Mouse (Mus musculus) cortical plate, adult 2 months (tissue): ENCODE results near the gene 2310039H08Rik.

ENCODE experiments used
- CTCF ChIP-seq: fragments of 200-500 bp; IDR thresholded peaks from 2 replicates; pipeline ENCODE4 v1.5.1; 2011; ENCODE audit warnings: mild to moderate bottlenecking, control low read depth, low read length; ENCODE audit not compliant: insufficient read depth; ENCODE audit errors: extremely low read depth
- POLR2A ChIP-seq: fragments of 200-500 bp; IDR thresholded peaks from 2 replicates; pipeline ENCODE4 v1.6.1; 2011; ENCODE audit warnings: mild to moderate bottlenecking, low read length, control low read depth; ENCODE audit not compliant: insufficient read depth; ENCODE audit errors: extremely low read depth

DNA sequence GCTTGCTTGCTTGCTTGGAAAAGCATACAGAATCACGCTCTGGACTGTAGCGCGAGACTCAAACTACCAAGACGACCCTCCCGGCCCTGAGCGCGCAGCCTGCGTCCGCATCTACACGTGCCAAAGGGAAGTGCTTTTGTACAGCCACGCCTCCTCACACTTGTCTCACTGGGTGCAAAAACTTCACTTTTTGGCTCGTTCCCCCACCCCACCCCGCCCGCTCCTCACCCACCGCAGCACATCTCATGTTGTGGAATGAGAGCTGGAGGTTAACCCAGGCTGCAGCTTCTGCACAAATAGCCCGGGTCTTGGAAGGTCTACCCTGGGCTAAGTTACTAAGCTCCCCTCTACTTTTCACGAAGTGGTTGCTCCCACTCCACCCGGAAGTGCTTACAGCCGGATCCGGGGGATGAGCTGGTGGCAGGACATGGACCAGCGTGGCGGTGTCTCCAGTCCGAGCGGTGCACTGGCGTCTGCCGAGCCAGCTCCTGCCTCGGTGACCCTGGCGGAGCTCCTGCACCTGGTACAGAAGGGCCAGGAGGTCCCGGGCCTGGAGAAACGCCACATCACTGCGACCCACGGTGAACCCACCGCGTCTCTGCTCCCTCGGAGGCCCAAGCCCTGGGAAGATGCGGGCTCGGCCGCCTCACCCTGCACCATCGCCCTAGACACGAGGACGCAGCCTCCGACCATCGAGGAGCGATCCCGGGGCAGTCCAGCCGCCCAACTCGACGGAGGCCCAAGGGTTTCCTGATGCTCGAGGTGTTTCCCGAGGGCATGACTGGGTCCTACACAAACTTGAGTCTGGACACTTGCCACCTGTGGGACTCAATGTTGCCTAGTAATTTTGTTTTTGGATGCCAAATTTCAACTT lies at the start of gene 2310039H08Rik:
- TF ChIP-seq CTCF (no peak), POLR2A (peak; percentile 87)
